Mouse (Mus musculus) heart, postnatal 10 days (tissue): ENCODE results near the gene Clba1. TPM values are rescaled to one million over a fixed set of nuclear protein-coding genes. Genes with fewer than 3 reads are reported as not detected.
A peak's percentile ranks its signal among the peaks of the same experiment; 100 is the strongest.

Source experiments
- DNase-seq, 2 experiments: peaks; one replicate each; pipeline ENCODE4 v3.0.0; 2021
- intact Hi-C: fragments of 180-260 bp; cut with DNase I; formaldehyde crosslinking; loops from one replicate; pipeline ENCODE4 v1.15.1; 2025
- total RNA-seq, 2 experiments: library from RNA; stranded (reverse); gene quantifications; 2 replicates each; pipeline ENCODE4 v1.2.3; 2021

The Clba1 gene
- 1 to 10 TPM; 2.4 to 3.1 TPM for total RNA-seq

- DNase-seq, result peak; percentile 93 to 94
- intact Hi-C loops, result no loop called here
These were observed at the start of gene Clba1 for GRCm38 (mm10) chr12:112808587-112809364. TSS of gene Clba1 (plus strand) at chr12:112808937.

- intact Hi-C loops, result no loop called here
- no peak for DNase-seq
These were observed 49.3 kb upstream of the Clba1 start for GRCm38 (mm10) chr12:112759471-112759870.

GRCm38 (mm10) chr12:112760154-112760926, 48.4 kb upstream of the Clba1 start, which contains the start of gene Pld4:
TSS of gene Pld4 (plus strand) at chr12:112760655.
- DNase-seq, result no peak
- intact Hi-C loops, result no loop called here

- DNase-seq, result no peak
- intact Hi-C loops, result no loop called here
These were observed 47.3 kb upstream of the Clba1 start for GRCm38 (mm10) chr12:112761411-112761810.

GRCm38 (mm10) chr12:112762018-112762417, 46.7 kb upstream of the Clba1 start:
- DNase-seq, result no peak
- intact Hi-C loops, result no loop called here

- no peak for DNase-seq
- intact Hi-C loops, result no loop called here
These were observed 45.6 kb upstream of the Clba1 start for GRCm38 (mm10) chr12:112763176-112763575.

- intact Hi-C loops, result no loop called here
- DNase-seq, result no peak
These were observed 44.6 kb upstream of the Clba1 start for GRCm38 (mm10) chr12:112764141-112764540.

- DNase-seq, result no peak
- intact Hi-C loops, result no loop called here
These were observed 43.7 kb upstream of the Clba1 start for GRCm38 (mm10) chr12:112764991-112765390.

- no peak for DNase-seq
These were observed 42.2 kb upstream of the Clba1 start for GRCm38 (mm10) chr12:112766586-112766985.

GRCm38 (mm10) chr12:112767036-112767890, 41.5 kb upstream of the Clba1 start:
- no peak for DNase-seq
- intact Hi-C loops, result no loop called here

More at GRCm38 (mm10) chr12:112766586-112766985, 42.2 kb upstream of the Clba1 start:
- intact Hi-C loops, result no loop called here

- DNase-seq, result no peak
These were observed 40.6 kb upstream of the Clba1 start for GRCm38 (mm10) chr12:112768166-112768565.

GRCm38 (mm10) chr12:112769031-112769430, 39.7 kb upstream of the Clba1 start:
- no peak for DNase-seq
- intact Hi-C loops, result no loop called here

More at GRCm38 (mm10) chr12:112768166-112768565, 40.6 kb upstream of the Clba1 start:
- intact Hi-C loops, result no loop called here

GRCm38 (mm10) chr12:112769751-112770150, 39.0 kb upstream of the Clba1 start:
- DNase-seq, result no peak
- intact Hi-C loops, result no loop called here

- intact Hi-C loops, result no loop called here
- no peak for DNase-seq
These were observed 38.3 kb upstream of the Clba1 start for GRCm38 (mm10) chr12:112770396-112770795.

GRCm38 (mm10) chr12:112772306-112772705, 36.4 kb upstream of the Clba1 start:
- intact Hi-C loops, result no loop called here
- no peak for DNase-seq

GRCm38 (mm10) chr12:112773366-112773765, 35.4 kb upstream of the Clba1 start:
- no peak for DNase-seq
- intact Hi-C loops, result no loop called here

GRCm38 (mm10) chr12:112774026-112774425, 34.7 kb upstream of the Clba1 start:
- intact Hi-C loops, result no loop called here

GRCm38 (mm10) chr12:112774481-112774880, 34.3 kb upstream of the Clba1 start:
- intact Hi-C loops, result no loop called here
- DNase-seq, result no peak

More at GRCm38 (mm10) chr12:112774026-112774425, 34.7 kb upstream of the Clba1 start:
- no peak for DNase-seq

GRCm38 (mm10) chr12:112791026-112791425, 17.7 kb upstream of the Clba1 start:
- intact Hi-C loops, result no loop called here
- no peak for DNase-seq

GRCm38 (mm10) chr12:112793601-112794355, 15.0 kb upstream of the Clba1 start:
- intact Hi-C loops, result loop anchor here (2.0 kb wide), 1 partner anchor 51 kb away; no protein-coding TSS in a partner anchor
- DNase-seq, result peak; percentile 88 to 90
